Comparison of ENCODE assay signal across 8 mouse cellular contexts in the genomic region with DNA sequence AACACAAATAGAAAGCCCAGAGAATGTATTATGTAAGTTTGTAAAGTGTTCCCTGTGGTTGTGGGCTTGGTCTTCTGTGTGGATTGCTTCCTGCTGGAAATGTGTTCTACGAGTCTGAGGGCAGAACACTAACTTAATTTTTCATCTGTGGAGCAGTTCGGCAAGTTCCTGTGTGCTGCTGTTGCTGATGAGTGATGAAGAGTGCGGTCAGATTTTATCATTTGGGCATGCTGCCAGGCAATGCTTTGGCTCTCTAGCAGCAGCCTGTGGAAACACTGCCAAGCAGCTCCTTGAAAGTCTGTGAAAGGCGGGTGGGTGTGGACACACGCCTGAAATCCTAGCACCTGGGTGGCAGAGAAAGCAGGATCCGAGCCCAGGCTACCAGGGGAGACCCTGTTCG. TPM values are rescaled to one million over a fixed set of nuclear protein-coding genes. Genes with fewer than 3 reads are reported as not detected.
DNase-seq lines count a peak whose midpoint lies in the region; ATAC-seq lines count a peak whose summit lies in the region.

No protein-coding gene starts in this region.

- H3K4me1 ChIP-seq in forebrain, embryonic 10.5 days: peaks cover 38% of the 10 kb centered on the region
- H3K4me1 ChIP-seq in forebrain, embryonic 16.5 days (replicated peaks; ENCODE audit: control insufficient read depth, insufficient read depth, low read length): peaks cover 4% of the 10 kb centered on the region; the same call in 1 of the 2 replicates
- peaks cover 23% of the 10 kb centered on the region for H3K4me1 ChIP-seq in embryonic facial prominence, embryonic 14.5 days (ENCODE audit: control insufficient read depth, insufficient read depth, low read length)

- no peaks in the 10 kb centered on the region for H3K27me3 ChIP-seq in forebrain, embryonic 10.5 days (ENCODE audit: poor library complexity, severe bottlenecking)
- no peaks in the 10 kb centered on the region for H3K27me3 ChIP-seq in forebrain, embryonic 16.5 days (replicated peaks; ENCODE audit: control insufficient read depth, insufficient read depth, low read length)
- H3K27me3 ChIP-seq in embryonic facial prominence, embryonic 14.5 days (replicated peaks; ENCODE audit: control insufficient read depth, insufficient read depth, low read length): no peaks in the 10 kb centered on the region

- H3K36me3 ChIP-seq in forebrain, embryonic 10.5 days (replicated peaks): 0 out of 2 replicates have a peak, but pooled peaks cover 2% of the 10 kb centered on the region
- no peaks in the 10 kb centered on the region for H3K36me3 ChIP-seq in forebrain, embryonic 16.5 days (ENCODE audit: control insufficient read depth, insufficient read depth)
- no peaks in the 10 kb centered on the region for H3K36me3 ChIP-seq in embryonic facial prominence, embryonic 14.5 days (ENCODE audit: control insufficient read depth, insufficient read depth, low read length)

- 0 out of 2 replicates have a peak overlapping the region, but pooled peaks have one; percentile 25 for H3K27ac ChIP-seq in forebrain, embryonic 10.5 days
- no peak overlapping the region for H3K27ac ChIP-seq in forebrain, embryonic 16.5 days (ENCODE audit: low read length)
- H3K27ac ChIP-seq in embryonic facial prominence, embryonic 14.5 days (replicated peaks; ENCODE audit: low read depth, low read length): no peak overlapping the region; the same call in 1 of the 2 replicates

- no peak for DNase-seq in forebrain, embryonic 10.5 days (ENCODE audit: extremely low spot score, low spot score)
- DNase-seq in 3134 (ENCODE audit: extremely low read depth, insufficient read length, low spot score): peak; percentile 48
- peak; percentile 91 for DNase-seq in embryonic facial prominence, embryonic 14.5 days (ENCODE audit: low spot score)
- peak; percentile 73 for DNase-seq in kidney, adult 9 months
- no peak for DNase-seq in B cell, adult 2 months
- no peak for DNase-seq in cerebellum, postnatal 25 days

- 84% methylated on average over 7 of the region's 7 CpGs for WGBS in forebrain, embryonic 10.5 days
- 31% methylated on average over 7 of the region's 7 CpGs for WGBS in forebrain, embryonic 16.5 days
- 24% methylated on average over 7 of the region's 7 CpGs for WGBS in embryonic facial prominence, embryonic 14.5 days

- no peak overlapping the region for H3K4me2 ChIP-seq in forebrain, embryonic 16.5 days (ENCODE audit: low read length)
- H3K4me2 ChIP-seq in embryonic facial prominence, embryonic 14.5 days (ENCODE audit: low read depth, low read length): no peak overlapping the region

- no peak for ATAC-seq in forebrain, embryonic 16.5 days
- ATAC-seq in embryonic facial prominence, embryonic 14.5 days (ENCODE audit: low read depth): peak; percentile 67
- ATAC-seq in megakaryocyte, adult 5-6 weeks (ENCODE audit: poor library complexity, severe bottlenecking): peak; percentile 40; the same call in 1 of the 2 replicates

- no peak overlapping the region for H3K4me3 ChIP-seq in forebrain, embryonic 10.5 days
- no peak overlapping the region for H3K4me3 ChIP-seq in forebrain, embryonic 16.5 days (replicated peaks; ENCODE audit: low read length)
- H3K4me3 ChIP-seq in embryonic facial prominence, embryonic 14.5 days (ENCODE audit: low read depth, low read length): no peak overlapping the region

- no peak overlapping the region for H3K9ac ChIP-seq in forebrain, embryonic 16.5 days (replicated peaks; ENCODE audit: low read depth, low read length)
- H3K9ac ChIP-seq in embryonic facial prominence, embryonic 14.5 days (ENCODE audit: low read depth, low read length): peak overlapping the region; percentile 30; the same call in 1 of the 2 replicates

- H3K9me3 ChIP-seq in forebrain, embryonic 10.5 days: no peaks in the 10 kb centered on the region
- H3K9me3 ChIP-seq in forebrain, embryonic 16.5 days (ENCODE audit: control insufficient read depth, low read length): no peaks in the 10 kb centered on the region
- no peaks in the 10 kb centered on the region for H3K9me3 ChIP-seq in embryonic facial prominence, embryonic 14.5 days (ENCODE audit: control insufficient read depth, low read length)

RNA-seq across cellular contexts. Expression of gene Spata13, which starts 41.0 kb away (rescaled TPM):
- polyA plus RNA-seq in forebrain, embryonic 10.5 days (2016; fragmentation: Nextera tagmentation; extraction: Ambion mirVana): 97.0 and 102 TPM in 2 replicates
- 41.4 and 41.8 TPM in 2 replicates for polyA plus RNA-seq in forebrain, embryonic 16.5 days (2015; fragmentation: Nextera tagmentation; extraction: Ambion mirVana)
- 14.7 and 16.9 TPM in 2 replicates for polyA plus RNA-seq in embryonic facial prominence, embryonic 14.5 days (2014; fragmentation: Nextera tagmentation; extraction: Ambion mirVana)
- 9.4 and 10.2 TPM in 2 replicates for total RNA-seq in megakaryocyte, adult 5-6 weeks (2015)
- 18.2 and 19.0 TPM in 2 replicates for total RNA-seq in megakaryocyte, adult 5-6 weeks (2017)

Comparison
In these comparisons a context has a peak if more than half of its experiments do, and no peak if none do; other contexts are left out.
1. DNase-seq: peak in 3134 (single experiment), embryonic facial prominence, embryonic 14.5 days (single experiment) and kidney, adult 9 months (single experiment); none in forebrain, embryonic 10.5 days (single experiment), B cell, adult 2 months (0 of 2) and cerebellum, postnatal 25 days (0 of 2).